Mouse (Mus musculus): ENCODE data around the gene Eif3c. TPM values are rescaled to one million over a fixed set of nuclear protein-coding genes. Genes with fewer than 3 reads are reported as not detected.

Gene Eif3c
- total and polyA plus RNA-seq, 3 experiments, result 233 to 819 (median 404) TPM

- Histone ChIP-seq H3K79me2 (ENCODE audit: control insufficient read depth, insufficient read depth, low read length, poor library complexity) (no peaks in the 10 kb centered on the region; the same call in 1 of the 2 replicates), H3K4me3 (ENCODE audit: control insufficient read depth in 1 of 2, insufficient read depth in 1 of 2, low read depth in 2 of 2, low read length in 2 of 2) (peak overlapping the region; percentile 70 to 73), H3K36me3 (ENCODE audit: control insufficient read depth in 1 of 2, insufficient read depth in 2 of 2, low read length in 2 of 2) (peaks cover 0 to 9% of the 10 kb centered on the region in 2 experiments; a peak in 1 of 4 replicates), H3K27ac (ENCODE audit: control insufficient read depth, low read depth, low read length) (peak overlapping the region; percentile 5), H3K4me1 (ENCODE audit: control insufficient read depth in 1 of 2, insufficient read depth in 2 of 2, low read length in 2 of 2) (peaks cover 0 to 8% of the 10 kb centered on the region in 2 experiments; a peak in 2 of 4 replicates), H3K27me3 (ENCODE audit: control insufficient read depth in 1 of 2, insufficient read depth in 2 of 2, low read length in 2 of 2) (no peaks in the 10 kb centered on the region), H3K9ac (ENCODE audit: control insufficient read depth, low read depth, low read length, poor library complexity, severe bottlenecking) (peak overlapping the region; percentile 85), H3K9me3 (replicated peaks; ENCODE audit: insufficient read depth, low read length) (no peaks in the 10 kb centered on the region)
- peak; percentile 65 for DNase-seq (ENCODE audit: low read depth, low spot score)
- TF ChIP-seq MEF2A (IDR thresholded peaks at IDR 0.05; ENCODE audit: extremely low read depth, insufficient replicate concordance, low read depth, low read length, poor library complexity, severe bottlenecking) (no peak), TCF12 (IDR thresholded peaks at IDR 0.05; ENCODE audit: low read depth, low read length) (0 out of 2 replicates have a peak, but pooled peaks have one; percentile 19), MAZ (IDR thresholded peaks at IDR 0.05; ENCODE audit: low read depth, low read length) (no peak), CTCF (IDR thresholded peaks at IDR 0.05 in 2 of 3, conservative IDR thresholded peaks at IDR 0.05 in 1 of 3; ENCODE audit: control insufficient read depth in 1 of 3, insufficient read depth in 1 of 3, low read depth in 2 of 3, low read length in 3 of 3, poor library complexity in 1 of 3, severe bottlenecking in 1 of 3) (no peak), GATA1 (IDR thresholded peaks at IDR 0.05; ENCODE audit: low read depth, low read length) (no peak), BHLHE40 (IDR thresholded peaks at IDR 0.05; ENCODE audit: borderline replicate concordance, low read depth, low read length) (no peak), TBP (IDR thresholded peaks at IDR 0.05; ENCODE audit: low read depth, low read length) (0 out of 2 replicates have a peak, but pooled peaks have one; percentile 25), HCFC1 (IDR thresholded peaks at IDR 0.05; ENCODE audit: low read depth, low read length) (peak; percentile 32; the same call in 1 of the 2 replicates), MXI1 (IDR thresholded peaks at IDR 0.05; ENCODE audit: low read depth, low read length) (peak; percentile 30; the same call in 1 of the 2 replicates), RCOR1 (IDR thresholded peaks at IDR 0.05; ENCODE audit: low read depth, low read length) (no peak), CHD2 (IDR thresholded peaks at IDR 0.05; ENCODE audit: low read length) (no peak), NRF1 (IDR thresholded peaks at IDR 0.05; ENCODE audit: insufficient read depth, low read depth, low read length, poor library complexity, severe bottlenecking) (no peak), RAD21 (IDR thresholded peaks at IDR 0.05; ENCODE audit: low read depth, low read length) (no peak), CHD1 (IDR thresholded peaks at IDR 0.05; ENCODE audit: low read depth, low read length) (0 out of 2 replicates have a peak, but pooled peaks have one; percentile 1), MYC (IDR thresholded peaks at IDR 0.05; ENCODE audit: low read depth, low read length) (no peak), GABPA (IDR thresholded peaks at IDR 0.05; ENCODE audit: low read depth, low read length) (no peak), USF1 (IDR thresholded peaks at IDR 0.05; ENCODE audit: low read depth, low read length) (no peak), SIN3A (IDR thresholded peaks at IDR 0.05; ENCODE audit: low read length) (peak; percentile 48), UBTF (IDR thresholded peaks at IDR 0.05; ENCODE audit: borderline replicate concordance, insufficient read depth, low read depth, low read length) (no peak), POLR2A (IDR thresholded peaks at IDR 0.05; ENCODE audit: control insufficient read depth in 1 of 2, insufficient read depth in 1 of 2, low read depth in 1 of 2, low read length in 2 of 2, poor library complexity in 1 of 2) (peak; percentile 48 to 55; a peak in 2 of 4 replicates), ELF1 (IDR thresholded peaks at IDR 0.05; ENCODE audit: low read depth, low read length) (no peak), ZKSCAN1 (IDR thresholded peaks at IDR 0.05; ENCODE audit: low read depth, low read length) (no peak), USF2 (IDR thresholded peaks at IDR 0.05; ENCODE audit: borderline replicate concordance in 1 of 2, insufficient read depth in 1 of 2, low read depth in 1 of 2, low read length in 2 of 2) (no peak), MAX (IDR thresholded peaks at IDR 0.05; ENCODE audit: low read length) (peak; percentile 34; the same call in 1 of the 2 replicates), MAFK (IDR thresholded peaks at IDR 0.05; ENCODE audit: borderline replicate concordance, low read depth, low read length) (no peak), MYB (IDR thresholded peaks at IDR 0.05; ENCODE audit: low read depth, low read length) (no peak), ZC3H11A (IDR thresholded peaks at IDR 0.05; ENCODE audit: low read depth, low read length) (no peak), ETS1 (IDR thresholded peaks at IDR 0.05; ENCODE audit: low read depth, low read length) (0 out of 2 replicates have a peak, but pooled peaks have one; percentile 16), KAT2A (conservative IDR thresholded peaks at IDR 0.05; ENCODE audit: low read depth, low read length) (no peak; the same call in 1 of the 2 replicates), TAL1 (IDR thresholded peaks at IDR 0.05; ENCODE audit: low read length) (no peak), POLR2AphosphoS5 (IDR thresholded peaks at IDR 0.05; ENCODE audit: borderline replicate concordance, low read depth, low read length) (no peak), SMC3 (IDR thresholded peaks at IDR 0.05; ENCODE audit: low read depth, low read length) (peak; percentile 12; the same call in 1 of the 2 replicates), POLR2AphosphoS2 (IDR thresholded peaks at IDR 0.05; ENCODE audit: low read length) (no peak), ZNF384 (IDR thresholded peaks at IDR 0.05; ENCODE audit: low read depth, low read length) (no peak), NELFE (IDR thresholded peaks at IDR 0.05; ENCODE audit: low read depth, low read length) (peak; percentile 65), EP300 (IDR thresholded peaks at IDR 0.05; ENCODE audit: low read depth in 1 of 2, low read length in 2 of 2) (no peak), ZMIZ1 (IDR thresholded peaks at IDR 0.05; ENCODE audit: low read depth, low read length) (no peak)
Observed at GRCm38 (mm10) chr7:126535766-126536165, 30.4 kb downstream of the Eif3c start.

Measured in MEL (cell line).